Mouse (Mus musculus): ENCODE measurements around the gene Bag3.

GRCm38 (mm10) chr7:128572030-128572429 lies 48.6 kb downstream of the Bag3 start:
- no peak for TF ChIP-seq PAX5 (IDR thresholded peaks at IDR 0.05; ENCODE audit: low read length)
- no peak for TF ChIP-seq ZNF384 (IDR thresholded peaks at IDR 0.05; ENCODE audit: low read depth, low read length)
- TF ChIP-seq POLR2A (IDR thresholded peaks at IDR 0.05; ENCODE audit: low read depth, low read length), result no peak
- no peak for TF ChIP-seq MXI1 (IDR thresholded peaks at IDR 0.05; ENCODE audit: low read depth, low read length)
- TF ChIP-seq EP300 (IDR thresholded peaks at IDR 0.05; ENCODE audit: low read length), result no peak
- no peak for TF ChIP-seq CTCF (conservative IDR thresholded peaks at IDR 0.05 in 1 of 2, IDR thresholded peaks at IDR 0.05 in 1 of 2; ENCODE audit: low read depth in 2 of 2, low read length in 2 of 2)
